Mouse (Mus musculus): ENCODE results near the gene Gm49322.

Gene Gm49322

DNA sequence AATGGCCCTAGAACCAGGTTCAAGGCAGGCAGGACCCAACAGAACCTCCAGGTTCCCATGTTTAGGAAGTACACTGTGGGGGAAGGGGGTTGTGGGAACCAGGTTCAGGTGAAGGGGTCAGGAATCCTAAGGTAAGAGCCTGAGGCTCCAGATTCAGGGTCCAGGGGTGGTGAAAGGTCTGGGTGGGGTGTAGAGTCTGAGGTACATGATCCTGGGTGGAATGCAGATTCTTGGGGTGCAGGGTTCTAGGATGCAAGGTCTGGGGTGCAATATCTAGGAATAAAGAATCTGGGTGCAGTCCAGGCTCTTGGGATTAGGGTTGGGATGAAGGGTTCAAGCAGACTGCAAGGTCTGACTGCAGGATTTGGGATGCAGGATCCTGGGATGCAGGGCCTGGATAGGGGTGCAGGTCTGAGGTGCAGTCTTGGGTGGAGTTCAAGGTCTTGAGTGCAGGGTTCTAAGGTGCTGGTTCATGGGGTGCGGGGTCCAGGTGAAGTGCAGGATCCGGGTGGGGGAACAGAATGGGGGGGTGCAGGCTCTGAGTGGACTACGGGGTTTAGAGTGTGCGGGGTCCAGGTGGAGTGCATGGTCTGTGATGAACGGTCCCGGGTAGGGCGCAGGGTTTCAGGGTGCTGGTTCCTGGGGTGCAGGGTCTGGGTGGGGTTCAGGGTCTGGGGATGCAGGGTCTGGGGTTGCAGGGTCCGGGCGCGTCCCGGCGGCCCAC lies 49.7 kb downstream of the Gm49322 start:
- no peak for DNase-seq (ENCODE audit: low spot score)

DNA sequence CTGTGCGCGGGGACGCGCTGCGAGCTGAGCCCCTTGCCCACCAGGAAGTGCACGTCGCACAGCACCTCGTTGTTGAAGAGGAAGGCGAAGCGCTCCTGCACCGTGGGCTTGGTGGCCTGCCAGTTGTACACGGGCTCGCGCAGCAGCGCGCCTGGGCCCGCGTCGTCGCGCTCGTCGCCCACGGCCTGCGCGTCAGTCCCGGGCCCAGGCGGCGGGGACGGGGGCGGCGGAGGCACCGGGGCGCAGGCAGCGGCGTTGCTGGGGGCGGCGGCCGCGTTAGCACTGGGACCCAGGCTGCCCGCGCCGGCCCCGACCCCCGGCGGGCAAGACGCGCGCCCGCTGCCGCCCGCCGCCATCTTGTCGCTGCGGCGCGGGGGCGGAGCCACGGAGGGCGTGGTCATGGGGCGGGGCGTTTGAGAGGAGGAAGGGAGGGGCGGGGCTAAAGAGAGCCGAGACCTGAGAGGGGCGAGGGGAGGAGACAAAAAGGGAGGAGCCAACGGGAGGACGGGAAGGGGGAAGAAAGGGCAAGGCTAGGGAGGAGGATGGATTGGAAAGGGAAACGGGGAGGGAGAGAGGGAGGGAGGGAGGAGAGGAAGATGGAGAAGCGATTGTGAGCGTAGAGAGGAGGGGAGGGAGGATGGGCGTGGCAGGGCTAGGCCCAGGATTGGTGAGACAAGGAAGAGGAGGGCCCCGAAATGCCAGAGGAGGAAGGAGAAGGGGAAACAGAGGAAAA lies 50.5 kb downstream of the Gm49322 start:
- peak; percentile 96 for DNase-seq (ENCODE audit: low spot score)

DNA sequence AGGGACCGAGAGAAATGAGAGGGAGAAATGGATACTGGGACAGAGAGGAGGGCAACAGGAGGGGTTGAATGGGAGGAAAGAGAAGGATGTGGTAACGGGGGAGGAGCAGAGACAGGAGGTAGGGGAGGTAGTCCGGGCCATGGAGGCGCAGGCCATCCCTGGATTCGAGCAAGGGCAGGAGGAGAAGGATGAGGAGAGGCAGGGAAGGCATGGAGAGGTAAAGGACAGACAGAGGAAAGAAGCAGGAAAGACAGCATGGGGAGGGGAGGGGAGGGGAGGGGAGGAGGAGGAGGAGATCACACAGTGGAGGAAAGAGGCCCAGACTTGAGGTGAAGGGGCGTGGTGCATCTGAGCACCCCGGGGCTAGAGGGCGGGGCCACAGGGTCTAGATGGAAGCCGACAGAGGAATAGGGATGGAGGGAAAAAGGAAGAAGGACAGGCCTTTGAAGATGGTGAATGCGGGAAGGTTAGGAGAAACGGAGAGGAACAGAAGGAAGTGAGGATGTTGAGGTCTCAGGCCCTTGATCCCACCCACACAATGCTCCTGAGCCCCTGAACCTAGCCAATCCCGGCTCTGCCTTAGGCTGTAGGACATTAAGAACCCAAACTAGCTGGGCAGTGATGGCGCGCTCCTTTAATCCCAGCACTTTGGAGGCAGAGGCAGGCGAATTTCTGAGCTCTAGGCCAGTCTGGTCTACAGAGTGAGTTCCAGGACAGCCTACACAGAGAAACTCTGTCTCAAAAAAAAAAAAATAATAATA lies 51.2 kb downstream of the Gm49322 start, which contains the start of gene Btbd2:
Btbd2 (minus strand) TSS at position 209 of the 761 bp plus-strand sequence.
- no peak for DNase-seq (ENCODE audit: low spot score)

DNA sequence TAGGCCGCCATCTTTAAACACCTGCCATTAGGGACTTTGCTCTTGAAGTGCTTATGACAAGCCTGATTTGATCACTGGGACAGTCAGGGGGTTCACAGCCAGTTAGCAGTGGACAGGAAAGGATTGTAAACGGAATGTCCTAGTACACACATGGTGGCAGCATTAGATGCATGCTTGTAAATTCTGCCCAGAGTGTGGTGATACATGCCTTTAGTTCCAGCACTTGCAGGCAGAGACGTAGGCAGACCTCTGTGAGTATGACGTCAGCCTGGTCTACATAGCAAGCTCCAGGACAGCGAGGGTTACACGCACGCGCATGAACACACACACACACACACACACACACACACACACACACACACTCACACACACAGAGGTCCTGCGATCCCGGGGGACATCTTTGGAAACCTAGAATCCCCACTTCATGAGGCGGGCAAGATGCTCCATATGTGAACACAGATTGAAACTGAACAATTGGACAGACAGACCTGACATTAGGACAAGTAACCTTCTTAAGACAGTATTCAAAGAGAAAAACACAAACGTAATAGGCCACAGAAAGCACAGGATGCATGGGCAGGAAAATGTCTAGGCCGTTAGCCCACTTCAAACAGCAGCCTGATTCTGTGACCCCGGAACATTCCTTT lies 52.5 kb downstream of the Gm49322 start:
- DNase-seq (ENCODE audit: low spot score): no peak

DNA sequence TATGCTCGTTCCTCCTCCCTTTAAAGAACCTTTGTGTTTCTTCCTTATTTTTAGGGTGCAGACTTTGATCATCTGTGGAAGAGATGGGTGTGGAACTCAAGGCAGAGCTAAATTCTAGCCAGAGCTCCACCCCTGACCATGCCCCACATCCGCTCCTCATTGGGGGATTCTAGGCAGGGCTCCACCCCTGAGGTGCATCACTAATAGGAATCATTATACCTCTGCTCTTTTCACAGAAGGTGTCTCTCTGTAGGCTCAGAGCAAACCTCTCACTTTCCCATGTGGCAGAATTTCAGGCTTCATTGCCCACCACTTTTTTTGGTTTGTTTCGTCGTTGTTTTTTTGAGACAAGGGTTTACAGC lies 53.0 kb downstream of the Gm49322 start:
- no peak for DNase-seq (ENCODE audit: low spot score)

DNA sequence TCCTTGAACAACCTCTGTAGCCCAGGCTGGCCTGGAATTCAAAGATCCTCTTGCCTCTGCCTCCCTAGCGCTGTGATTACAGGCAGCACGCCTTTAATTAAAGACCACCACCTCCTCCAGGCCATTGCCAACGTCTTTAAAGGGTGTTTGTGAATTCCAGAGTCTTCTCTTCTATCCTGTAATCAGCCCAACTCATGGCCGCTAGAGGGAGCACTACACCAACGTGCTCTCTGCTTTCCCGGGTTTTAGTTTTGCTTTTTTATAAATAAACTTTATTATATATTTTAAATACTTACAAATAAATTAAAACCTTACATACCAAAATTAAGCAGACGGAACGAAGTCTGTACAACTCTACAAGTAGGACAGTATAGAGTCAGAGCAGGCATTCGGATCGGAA lies 53.4 kb downstream of the Gm49322 start:
- peak; percentile 62 for DNase-seq (ENCODE audit: low spot score)

DNA sequence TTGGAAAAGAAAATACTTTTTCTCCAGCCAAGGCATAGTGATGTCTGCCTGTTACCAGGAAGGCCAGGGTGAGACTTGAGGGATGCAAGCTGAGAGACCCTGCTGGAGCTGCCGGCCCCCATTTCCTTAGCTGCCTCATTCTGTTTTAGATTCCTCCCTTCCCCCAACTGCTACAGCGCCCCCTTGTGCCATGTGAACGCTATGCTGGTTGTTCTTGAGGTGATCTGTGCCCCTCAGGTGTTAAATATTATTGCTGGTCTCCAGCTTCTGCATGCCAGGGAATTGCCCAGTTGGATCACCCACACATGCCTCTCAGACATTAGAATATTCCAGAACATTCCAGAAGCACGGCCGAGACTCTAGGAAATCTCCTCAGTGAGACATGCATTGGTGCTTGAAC lies 55.3 kb downstream of the Gm49322 start:
- DNase-seq (ENCODE audit: low spot score): no peak

DNA sequence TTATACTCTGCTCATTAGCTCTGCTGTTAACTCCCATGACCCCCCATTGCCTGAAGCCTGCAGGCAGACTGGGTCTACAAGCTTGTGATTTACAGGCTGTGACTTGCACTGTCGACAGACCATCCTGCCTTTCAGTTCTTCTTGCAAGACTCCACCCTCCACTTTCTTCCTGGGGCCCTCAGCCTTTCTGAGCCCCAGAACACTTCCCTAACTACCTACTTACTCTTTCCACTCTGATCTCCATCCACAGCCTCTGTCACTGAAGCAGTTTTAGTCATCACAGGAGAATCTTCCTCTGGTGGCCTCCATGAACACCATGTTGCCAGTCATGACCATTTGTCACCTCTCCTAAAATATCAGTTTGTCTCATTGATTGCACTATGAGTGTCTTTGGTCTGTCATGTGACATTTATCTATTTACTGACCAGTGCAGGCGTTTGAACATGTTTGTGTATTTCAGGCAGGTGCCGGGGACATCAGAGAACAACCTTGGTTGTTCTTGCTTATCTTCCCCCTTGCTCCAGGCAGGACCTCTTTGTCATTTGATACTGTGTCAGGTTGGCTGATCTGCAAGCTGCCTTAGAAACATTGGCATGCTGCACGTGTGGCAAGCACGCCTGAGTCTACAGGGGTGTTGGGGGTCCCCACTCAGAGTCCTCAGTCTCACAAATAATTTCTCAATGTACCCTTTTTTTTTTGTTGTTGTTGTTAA lies 57.8 kb downstream of the Gm49322 start:
- DNase-seq (ENCODE audit: low spot score): no peak

DNA sequence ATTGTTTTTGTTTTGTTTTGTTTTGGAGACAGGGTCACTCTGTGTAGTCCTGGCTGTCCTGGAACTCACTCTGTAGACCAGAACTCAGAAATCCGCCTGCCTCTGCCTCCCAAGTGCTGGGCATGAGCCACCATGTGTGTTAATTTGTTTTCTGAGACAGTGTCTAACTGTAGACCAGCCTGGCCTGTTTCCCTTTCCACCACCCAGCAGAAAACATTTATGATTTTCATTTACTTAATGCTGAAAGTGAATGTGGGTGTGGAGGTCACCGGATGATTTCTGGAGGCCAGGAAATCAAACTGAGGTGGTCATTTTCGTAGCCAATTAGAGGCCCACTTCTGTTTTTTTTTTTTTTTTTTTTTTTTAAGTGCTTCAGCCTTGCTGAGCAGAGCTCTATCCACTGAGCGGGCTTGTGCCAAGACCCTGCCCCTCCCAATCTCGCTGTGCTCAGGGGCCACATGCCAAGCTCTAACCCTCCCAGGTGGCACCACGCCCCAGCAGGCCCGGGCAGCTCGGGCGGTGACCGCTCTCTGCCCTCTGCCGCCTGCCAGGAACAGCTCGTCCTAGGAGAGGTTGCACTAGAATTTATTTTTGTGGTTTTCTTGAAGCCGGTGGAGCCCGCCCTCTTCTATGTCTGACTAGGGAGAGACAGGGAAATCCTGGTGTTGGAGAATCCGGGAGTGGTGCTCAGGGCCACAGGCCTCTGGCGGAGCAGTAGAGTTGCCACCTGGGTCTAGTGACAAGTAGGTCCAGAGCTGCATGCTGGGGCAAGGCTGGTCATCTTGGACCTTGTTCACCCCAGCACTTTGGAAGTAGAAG lies 58.6 kb downstream of the Gm49322 start:
- peak; percentile 86 for DNase-seq (ENCODE audit: low spot score)

DNA sequence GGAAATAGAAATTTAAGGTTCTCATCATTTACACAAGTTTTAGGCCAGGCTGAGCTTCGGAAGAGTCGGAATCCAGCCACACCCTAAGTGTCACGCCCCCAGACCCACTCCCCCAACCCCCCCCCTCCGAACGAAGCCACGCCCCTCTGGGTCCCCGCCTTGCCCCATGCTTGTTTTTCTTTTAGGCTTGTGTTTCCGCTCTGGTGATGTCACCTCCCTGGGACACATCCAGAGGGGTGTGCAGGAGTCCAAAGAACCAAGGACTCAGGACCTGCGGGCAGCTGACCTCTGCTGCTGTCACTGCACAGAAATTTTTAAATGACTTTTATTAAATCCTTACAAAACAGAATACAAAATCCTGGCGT lies 59.2 kb downstream of the Gm49322 start:
- peak; percentile 56 for DNase-seq (ENCODE audit: low spot score)
